Mouse (Mus musculus) layer of hippocampus, postnatal 14 days (tissue): ENCODE measurements around the gene Dbi. TPM values are rescaled to one million over a fixed set of nuclear protein-coding genes. Genes with fewer than 3 reads are reported as not detected.

Source experiments
- DNase-seq, 2 experiments: peaks; one replicate each; pipeline ENCODE4 v3.0.0; 2021 to 2022; ENCODE audit warnings: low spot score in 2 of 2, mixed read lengths in 1 of 2
- total RNA-seq, 2 experiments: library from RNA; stranded (reverse); gene quantifications; 2 replicates each; pipeline ENCODE4 v1.2.3; 2021

Dbi gene
- total RNA-seq, 2 experiments from 2014 or later: 458 to 509 TPM

DNA sequence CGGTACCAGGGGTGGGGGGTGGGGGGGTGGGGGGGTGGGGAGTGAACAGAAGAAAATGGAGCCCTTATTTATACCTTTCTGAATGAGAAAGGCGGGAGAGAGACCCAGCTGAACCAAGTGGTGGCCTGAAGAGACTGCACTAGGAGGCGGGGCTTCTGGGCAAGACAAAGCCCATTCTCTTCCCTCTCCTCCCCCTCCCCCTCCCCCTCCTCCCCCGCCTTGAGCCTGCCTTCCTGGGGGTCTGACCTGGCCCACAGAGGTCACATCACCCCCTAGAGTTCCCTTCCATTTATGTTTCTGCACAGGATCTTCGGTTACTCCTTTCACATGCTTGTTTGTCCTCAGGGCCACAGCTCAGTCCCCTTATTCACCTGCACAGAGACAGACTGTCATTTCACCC, 31.7 kb downstream of the Dbi start:
- DNase-seq: no peak

DNA sequence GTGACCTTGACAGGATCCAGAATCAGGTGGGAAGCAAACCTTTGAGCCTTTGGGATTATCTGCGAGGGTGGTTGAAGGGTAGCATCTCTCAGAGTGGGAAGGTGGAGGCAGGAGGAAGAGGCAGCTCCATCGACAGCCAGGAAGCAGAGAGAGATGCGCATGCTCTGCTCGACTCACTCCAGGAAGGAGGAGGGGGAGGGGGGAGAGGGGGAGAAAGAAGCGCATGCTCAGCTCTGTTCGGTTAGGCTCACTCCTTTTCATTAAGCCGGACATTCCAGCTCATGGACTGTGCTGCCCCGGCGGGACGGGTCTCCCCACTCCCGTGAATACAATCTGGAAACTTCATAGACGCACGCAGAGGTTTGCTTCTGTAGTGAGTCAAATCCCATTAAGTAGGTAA, 34.2 kb downstream of the Dbi start:
- no peak for DNase-seq

DNA sequence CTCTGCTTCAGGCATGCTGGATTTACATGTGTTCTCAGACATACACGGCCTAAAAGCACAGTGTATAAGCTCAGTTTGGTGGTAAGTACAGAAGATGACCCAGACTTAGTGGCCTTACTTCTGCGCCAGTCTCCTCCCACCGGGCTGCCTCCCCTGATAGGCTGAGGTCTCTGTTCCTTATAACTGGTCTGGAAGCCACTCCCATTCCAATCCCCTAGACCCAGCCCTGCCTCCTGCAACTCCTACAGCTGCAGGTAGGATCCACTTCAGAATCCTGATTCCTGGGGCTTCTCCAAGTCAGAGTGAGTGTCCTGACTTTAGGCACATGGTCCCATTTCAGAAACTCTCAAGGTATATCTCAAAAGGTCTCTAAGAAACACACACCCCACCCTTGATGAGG, 35.2 kb downstream of the Dbi start:
- no peak for DNase-seq

DNA sequence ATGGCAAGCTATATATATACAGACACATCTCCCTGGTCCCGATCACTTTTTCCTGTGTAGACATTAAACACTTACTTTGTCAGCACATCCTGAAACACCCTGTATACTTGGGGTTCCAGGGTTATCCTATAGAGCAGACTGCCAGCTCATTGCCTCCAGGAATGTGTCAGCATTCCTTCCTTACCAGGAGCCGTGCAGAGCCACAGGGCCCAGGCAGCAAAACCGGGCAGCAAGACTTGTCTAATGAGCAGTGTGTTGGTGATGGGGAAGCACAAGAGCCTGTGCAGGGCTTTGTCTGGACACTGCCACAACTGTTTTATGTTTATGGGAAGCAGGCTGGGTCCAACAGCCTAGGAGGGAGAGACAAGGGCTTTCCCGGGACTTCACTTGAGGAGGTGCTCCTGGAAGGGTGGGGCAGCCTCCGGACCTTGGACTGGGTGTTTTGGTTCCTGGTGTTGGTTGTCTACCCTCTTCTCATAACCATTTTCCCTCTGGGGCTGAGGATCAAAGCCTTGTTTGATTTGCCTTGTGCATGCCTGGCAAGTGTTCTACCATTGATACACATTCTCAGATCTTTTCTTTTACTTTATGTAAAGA, 36.9 kb downstream of the Dbi start:
- DNase-seq: no peak

DNA sequence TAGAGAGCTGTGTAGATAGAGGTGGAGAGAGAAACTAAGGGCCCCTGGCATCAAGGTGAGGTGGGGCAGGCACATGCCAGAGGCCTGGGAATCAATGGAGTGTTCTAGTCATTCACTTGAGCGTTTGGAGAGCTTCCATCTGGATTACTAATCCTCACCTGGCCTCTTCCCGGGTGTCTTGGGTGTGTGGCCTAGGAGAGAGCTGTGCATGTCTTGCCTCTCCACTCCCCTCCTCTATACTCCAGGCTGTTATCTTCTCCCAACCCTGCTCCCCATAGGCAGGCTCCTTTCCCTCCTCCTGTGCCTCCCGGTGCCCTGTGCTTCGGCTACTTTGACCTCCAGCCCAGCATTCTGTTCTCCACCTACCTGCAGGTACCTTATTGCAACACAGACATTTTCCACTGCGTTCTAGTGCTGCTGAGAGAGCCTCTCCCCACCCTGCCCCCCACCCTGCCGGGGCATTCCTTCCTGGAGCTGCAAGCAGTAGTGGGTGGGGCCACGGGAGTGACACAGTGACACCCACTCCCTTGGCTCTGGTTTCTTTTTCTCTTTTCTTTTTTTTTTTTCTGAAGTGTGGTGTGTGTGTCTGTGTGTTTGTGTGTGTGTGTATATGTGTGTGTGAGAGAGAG, 37.8 kb downstream of the Dbi start:
- DNase-seq: no peak

DNA sequence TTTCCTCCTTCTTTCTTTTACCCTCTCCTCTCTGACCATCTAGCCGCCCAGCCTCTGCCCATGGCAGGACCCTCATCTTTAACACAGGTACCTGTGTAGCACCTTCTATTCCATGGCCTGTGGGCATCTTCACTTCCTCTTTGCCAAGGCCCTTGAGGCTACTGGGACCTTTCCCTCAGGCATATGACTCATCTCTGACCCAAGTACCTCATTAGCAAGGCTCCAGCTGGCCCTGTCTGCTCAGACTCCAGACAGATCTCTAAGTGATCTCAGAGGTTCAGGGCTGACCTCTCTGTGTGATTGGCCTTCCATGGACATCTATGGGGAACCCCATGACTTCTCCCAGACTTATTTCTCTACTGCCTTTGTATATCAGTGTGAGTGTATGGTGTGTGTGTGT, 40.2 kb downstream of the Dbi start:
- no peak for DNase-seq

DNA sequence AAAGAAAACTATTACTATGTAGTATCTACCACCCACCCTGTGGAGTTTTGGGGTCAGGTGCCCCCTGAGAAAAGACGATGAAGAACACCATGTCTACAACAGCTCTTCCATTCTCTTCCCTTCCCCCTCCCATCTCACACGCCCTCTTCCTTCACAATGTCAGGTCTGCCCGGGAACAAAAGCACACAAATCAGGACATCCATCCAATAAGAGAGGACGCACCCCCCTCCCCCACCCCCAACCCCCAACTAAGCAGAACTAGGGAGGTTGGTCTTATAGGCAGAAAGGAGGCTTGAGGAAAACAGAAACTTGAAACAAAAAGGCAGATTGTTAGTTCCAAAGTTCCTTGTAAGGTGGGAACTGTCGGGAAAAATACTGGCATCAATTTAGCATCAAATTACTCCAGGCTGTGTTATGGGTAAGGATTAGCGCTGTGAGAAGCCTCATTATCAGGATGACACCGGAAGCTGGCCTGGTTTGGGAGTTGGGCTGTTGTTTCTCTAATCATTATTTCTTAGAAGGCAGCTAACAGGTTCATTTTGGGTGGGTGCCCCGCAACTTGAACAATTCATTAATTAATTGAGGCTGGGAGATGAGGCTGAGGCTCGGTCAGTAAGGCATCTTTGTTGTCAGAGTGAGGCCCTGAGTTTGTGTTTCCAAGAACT, 43.0 kb downstream of the Dbi start:
- DNase-seq: no peak

DNA sequence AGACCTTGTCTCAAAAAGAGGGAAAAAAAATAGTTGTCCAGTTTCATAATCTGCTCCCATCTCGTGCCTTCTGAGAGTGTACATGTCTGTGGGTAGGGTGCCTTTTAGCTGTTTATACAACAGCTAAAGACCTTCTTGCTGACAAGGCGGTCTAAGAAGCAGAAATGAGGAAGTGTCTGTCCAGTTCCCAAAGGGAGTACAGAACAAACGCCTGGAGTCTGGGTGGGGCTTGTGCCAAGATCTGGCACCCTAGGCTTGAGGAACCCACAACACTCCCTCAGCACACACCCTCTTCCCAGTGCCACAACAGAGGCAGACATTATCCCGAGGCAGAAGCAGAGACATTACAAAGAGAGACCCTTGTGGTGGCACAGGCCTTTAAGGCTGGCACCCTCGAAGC, 45.4 kb downstream of the Dbi start:
- peak in 1 of 2 experiments; percentile 9 for DNase-seq

DNA sequence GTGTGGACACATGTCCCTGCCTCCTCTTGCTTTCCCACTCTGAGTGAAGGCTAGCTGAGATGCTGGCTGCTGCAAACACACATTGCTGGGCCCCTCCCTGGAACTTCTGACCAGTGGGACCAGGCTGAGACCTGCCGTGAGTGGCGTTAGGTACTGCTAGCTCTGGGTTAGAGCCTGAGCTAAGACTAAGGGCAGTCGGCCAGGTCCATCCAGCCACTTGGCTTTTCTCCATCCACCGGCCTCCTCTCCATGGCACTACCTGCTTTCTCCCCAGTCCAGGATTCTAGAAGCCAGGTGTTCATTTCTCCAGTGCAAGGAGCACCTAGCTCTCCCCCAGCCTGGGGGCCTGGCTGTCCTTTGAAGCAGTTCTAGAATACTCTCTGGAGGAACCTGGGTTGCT, 45.9 kb downstream of the Dbi start:
- no peak for DNase-seq

DNA sequence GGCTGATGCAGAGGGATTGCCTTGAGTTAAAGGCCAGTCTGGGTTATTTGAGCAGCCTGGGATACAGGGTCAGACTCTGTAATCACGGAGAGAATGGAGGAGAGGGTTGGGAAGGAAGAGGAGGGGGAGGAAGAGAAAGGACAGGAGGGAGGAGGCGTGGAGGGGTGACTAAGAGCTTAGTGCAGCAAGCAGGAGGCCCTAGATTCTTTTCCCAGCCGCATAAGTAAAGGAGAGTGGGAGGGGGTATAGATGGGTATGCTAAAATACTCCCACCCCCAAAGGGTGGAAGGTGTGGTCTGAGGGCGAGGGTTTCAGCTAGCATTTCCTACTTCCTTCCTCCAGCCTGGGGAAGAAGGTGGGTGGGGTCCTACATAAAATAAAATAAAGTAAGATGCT, 46.6 kb downstream of the Dbi start:
- DNase-seq: no peak

DNA sequence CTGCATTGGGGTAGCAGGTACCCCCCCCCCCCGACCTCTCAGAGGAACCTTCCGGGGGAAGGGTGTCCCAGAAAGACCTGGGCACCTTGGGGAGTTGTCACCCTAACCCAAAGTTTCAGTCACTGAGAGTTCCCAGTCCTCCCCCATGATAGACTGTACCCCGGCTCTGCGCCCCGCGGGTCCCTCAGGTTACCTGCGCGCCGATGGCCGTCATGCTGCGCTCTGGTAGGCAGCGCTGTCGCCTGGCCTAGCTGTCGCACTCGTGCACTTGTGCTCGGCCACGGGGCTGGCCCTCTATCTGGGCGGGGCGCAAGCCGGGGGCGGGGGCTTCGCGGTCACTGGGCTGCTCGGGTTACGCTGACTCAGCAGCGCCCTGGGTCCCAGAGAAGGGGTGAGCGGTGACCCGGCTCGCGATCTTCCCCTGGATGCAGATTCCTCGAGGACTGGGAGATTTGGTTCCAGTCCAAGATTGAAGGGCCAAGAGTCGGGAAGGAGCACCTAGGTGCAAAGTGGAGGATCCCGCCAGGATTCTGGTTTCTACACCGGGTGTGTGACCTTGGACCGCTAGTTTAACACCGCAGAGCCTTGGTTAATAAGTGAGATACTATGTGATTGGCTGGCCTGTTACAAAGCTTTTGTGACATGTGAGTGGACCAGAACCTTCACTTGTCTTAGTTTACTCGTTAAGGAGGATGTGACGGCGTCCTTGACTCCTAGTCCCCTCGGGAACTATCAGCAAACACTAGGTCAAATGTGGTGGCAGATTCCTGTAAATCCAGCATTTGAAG, 47.2 kb downstream of the Dbi start, which contains the start of gene Tmem37:
Tmem37 (minus strand) TSS at position 556 of the 788 bp plus-strand sequence.
- peak; percentile 25 to 33 for DNase-seq

DNA sequence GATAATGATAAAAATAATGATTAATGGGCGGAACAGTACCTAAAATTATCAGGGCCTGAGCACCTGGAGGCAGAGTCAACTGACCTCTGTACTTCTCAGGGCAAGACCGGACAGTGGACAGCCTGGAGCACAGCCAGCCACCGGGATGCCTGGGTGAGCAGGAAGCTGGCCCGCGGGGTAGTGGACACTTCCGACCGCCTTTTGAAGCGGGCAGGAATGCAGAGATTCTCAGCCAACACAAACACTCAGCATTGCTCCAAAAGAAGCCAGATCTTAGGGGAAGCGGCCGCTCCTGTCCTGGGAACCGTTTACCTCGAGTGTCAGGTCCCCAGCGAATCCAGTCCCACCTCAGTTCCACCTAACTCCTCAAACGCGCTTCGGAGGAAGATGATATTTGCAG, 48.0 kb downstream of the Dbi start:
- peak in 1 of 2 experiments; percentile 9 for DNase-seq

DNA sequence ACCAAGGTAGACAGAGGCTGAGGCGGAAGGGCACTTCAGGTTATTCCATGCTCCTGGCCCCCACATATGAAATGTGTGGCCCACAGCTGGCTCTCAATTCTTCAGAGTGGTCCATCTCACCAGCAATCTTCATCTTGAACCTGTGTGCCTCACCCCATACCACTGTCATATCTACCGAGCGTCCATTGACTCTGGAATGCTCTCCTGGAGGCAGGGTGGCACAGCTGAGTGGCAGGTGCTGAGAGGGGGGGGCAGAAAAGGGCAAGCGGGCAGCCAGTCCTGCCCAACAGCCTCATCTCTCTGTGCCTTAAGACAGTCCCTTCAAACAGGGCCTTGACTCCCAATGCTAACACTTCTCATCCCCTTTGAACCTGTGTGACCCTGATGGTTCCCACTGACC, 49.7 kb downstream of the Dbi start:
- no peak for DNase-seq

DNA sequence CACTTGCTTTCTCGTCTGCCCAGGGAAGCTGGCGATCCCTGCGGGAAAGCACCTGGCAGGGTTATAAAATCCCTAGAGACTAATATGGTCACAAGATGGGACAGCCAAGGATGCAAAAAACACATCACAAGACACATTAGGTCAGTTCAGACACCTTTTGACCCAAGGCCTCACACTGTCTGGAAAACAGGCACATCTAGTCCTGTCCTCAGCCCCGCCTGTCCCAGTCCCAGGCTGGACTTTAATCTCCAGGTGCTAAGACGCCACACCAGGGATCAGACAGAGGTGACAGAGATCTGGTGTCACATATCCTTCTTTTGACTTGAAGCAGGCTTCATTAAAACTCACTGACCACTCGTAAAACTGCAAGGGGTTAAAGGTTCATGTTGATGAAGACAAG, 50.7 kb downstream of the Dbi start:
- no peak for DNase-seq

DNA sequence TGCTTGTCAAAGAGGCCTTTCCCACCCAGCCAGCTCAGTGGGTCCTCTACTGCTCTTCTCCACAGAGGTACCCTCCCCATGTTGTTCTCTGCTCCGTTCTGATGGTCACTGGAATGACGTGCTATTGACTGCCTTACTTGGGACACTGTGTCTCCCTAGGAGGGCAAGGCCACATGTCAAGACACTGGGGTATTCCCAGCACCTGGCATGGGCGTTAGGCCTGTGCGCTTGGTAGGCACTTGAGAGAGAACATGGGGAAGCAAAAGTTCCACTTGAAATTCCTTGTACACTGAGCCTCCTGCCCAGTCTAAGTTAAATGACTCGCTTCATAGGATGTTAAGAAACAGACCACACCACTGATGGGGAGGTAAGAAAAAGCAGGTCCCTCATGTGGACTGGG, 51.8 kb downstream of the Dbi start:
- no peak for DNase-seq

DNA sequence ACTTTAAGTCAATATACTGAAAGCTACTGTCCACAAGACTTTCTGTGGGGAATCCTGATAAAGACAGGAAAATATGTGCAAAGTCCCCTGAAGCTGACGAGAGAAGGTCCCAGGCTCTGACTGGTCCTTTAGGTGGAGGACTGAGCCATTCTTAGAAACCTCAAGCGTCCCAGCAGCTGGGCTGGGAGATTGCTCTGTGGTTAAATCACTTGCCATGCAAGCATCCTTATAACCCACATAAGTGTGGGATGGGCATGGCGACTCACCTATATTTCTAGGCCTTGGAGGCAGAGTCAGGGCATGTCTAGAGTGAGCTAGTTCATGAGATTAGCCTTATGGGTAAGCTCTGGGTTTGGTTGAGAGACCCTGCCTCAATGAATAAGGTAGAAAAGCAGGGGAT, 54.3 kb downstream of the Dbi start:
- DNase-seq: no peak

DNA sequence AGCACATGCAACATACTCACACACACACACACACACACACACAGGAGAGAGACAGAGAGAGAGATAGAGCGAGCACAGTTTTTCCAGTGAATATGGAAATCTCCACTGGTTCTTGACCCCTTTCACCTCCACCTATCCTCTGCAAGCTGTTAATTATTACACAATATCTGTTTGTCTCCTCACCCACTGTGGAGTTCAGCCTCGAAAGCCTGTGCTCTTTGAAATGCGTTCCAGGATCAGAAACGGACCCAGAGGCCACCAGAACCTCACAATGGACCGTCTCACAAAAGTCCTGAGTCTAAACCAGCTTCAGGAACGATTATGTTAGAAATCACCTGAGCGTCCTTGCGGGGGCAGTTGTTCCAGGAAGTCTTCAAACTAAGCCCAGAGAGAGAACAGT, 54.7 kb downstream of the Dbi start:
- no peak for DNase-seq

DNA sequence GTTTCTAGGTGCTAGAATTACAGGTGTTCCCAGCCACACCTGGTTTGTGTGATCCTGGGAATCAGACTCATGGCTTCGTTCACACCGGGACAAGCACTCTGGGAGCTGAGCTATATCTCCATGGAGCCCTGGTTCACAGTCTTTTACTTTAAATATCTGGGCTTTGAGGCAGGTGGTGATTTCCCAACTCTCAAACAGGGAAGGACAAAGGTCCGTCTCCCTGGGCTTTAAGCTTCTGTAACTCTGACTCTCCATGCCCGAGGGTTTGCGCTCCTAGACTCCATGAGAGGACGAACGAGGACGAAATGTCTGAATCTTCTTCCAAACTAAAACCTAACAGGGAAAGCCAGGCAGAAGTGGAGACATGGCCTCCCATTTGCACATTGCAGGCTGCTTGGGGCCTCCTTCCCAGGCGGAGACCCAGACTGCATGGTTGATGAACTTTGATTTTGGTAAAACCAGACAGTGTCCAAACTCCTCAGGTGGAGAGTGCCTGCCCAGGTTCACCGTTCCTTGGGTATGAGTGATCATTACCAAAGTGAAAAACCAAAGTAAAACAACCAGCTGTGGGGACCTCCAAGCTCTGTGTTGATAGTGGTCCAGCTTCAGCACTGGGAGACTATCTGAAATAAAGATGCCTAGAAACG, 56.7 kb downstream of the Dbi start:
- no peak for DNase-seq
